Mouse (Mus musculus) testis, adult 2 months (tissue): Measurements from ENCODE around the gene Cd3g. TPM values are rescaled to one million over a fixed set of nuclear protein-coding genes. Genes with fewer than 3 reads are reported as not detected.

Experiments used
- H3K27ac ChIP-seq: fragments of 200-500 bp; 2 replicates; pipeline ENCODE4 v1.5.1; 2012; ENCODE audit warnings: low read depth, low read length; ENCODE audit not compliant: control insufficient read depth, insufficient read depth
- H3K27me3 ChIP-seq: fragments of 200-500 bp; 2 replicates; pipeline ENCODE4 v1.6.1; 2012; ENCODE audit warnings: mild to moderate bottlenecking, low read length, moderate library complexity; ENCODE audit not compliant: control insufficient read depth, insufficient read depth
- H3K36me3 ChIP-seq: fragments of 200-500 bp; 2 replicates; pipeline ENCODE4 v1.6.1; 2012; ENCODE audit warnings: mild to moderate bottlenecking, low read length; ENCODE audit not compliant: control insufficient read depth, insufficient read depth
- H3K4me1 ChIP-seq: fragments of 200-500 bp; 2 replicates; pipeline ENCODE4 v1.6.1; 2012; ENCODE audit warnings: low read length; ENCODE audit not compliant: control insufficient read depth, insufficient read depth
- H3K4me3 ChIP-seq: fragments of 200-500 bp; 2 replicates; pipeline ENCODE4 v1.5.1; 2012; ENCODE audit warnings: low read depth, mild to moderate bottlenecking, low read length, moderate library complexity, mixed read lengths; ENCODE audit not compliant: control insufficient read depth
- CTCF ChIP-seq: fragments of 200-500 bp; IDR thresholded peaks from 2 replicates; pipeline ENCODE4 v1.5.1; 2012; ENCODE audit warnings: low read depth, mild to moderate bottlenecking, inconsistent platforms, low read length, moderate library complexity; ENCODE audit not compliant: control insufficient read depth, insufficient read depth, insufficient replicate concordance
- POLR2A ChIP-seq: fragments of 200-500 bp; IDR thresholded peaks from 2 replicates; pipeline ENCODE4 v1.6.1; 2012; ENCODE audit warnings: low read depth, mild to moderate bottlenecking, inconsistent platforms, low read length, moderate library complexity; ENCODE audit not compliant: control insufficient read depth
- polyA plus RNA-seq: library from polyadenylated mRNA; depleted of rRNA; stranded (reverse); fragments of >200 nt; gene quantifications from 2 replicates; pipeline ENCODE4 v1.2.3, GENCODE M21; 2012

Gene Cd3g
- polyA plus RNA-seq, 1 experiment, result not detected

DNA sequence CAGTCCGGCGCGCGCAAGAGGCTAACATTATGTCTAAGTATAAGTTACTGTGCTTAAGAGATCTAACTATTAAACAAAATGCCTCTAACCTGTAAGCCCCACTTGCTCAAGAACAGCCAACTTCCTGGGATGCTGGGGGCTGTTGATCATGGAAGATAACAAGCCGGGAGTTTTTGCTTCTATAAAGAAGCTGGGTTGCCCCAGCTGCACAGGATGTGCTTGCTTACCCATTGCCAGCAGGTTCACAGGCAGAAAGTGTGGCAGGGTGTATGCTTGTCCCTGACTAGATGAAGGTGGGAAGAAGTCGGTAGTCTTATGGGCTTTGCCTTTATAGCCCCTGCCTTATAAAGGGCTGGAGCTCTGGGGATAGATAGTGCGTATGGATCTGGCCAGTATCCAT lies 16.4 kb upstream of the Cd3g start:
- Histone ChIP-seq H3K27me3 (no peaks in the 10 kb centered on the region), H3K4me3 (no peak overlapping the region), H3K27ac (no peak overlapping the region), H3K4me1 (peaks cover 3% of the 10 kb centered on the region; the same call in 1 of the 2 replicates), H3K36me3 (no peaks in the 10 kb centered on the region)
- TF ChIP-seq CTCF (no peak), POLR2A (no peak)

- Histone ChIP-seq H3K27me3 (no peaks in the 10 kb centered on the region), H3K4me3 (no peak overlapping the region), H3K4me1 (peaks cover 3% of the 10 kb centered on the region; the same call in 1 of the 2 replicates), H3K36me3 (no peaks in the 10 kb centered on the region), H3K27ac (no peak overlapping the region)
- no peak for TF ChIP-seq CTCF
- no peak for TF ChIP-seq POLR2A
Observed at GRCm38 (mm10) chr9:44994962-44995361, 14.7 kb upstream of the Cd3g start.

DNA sequence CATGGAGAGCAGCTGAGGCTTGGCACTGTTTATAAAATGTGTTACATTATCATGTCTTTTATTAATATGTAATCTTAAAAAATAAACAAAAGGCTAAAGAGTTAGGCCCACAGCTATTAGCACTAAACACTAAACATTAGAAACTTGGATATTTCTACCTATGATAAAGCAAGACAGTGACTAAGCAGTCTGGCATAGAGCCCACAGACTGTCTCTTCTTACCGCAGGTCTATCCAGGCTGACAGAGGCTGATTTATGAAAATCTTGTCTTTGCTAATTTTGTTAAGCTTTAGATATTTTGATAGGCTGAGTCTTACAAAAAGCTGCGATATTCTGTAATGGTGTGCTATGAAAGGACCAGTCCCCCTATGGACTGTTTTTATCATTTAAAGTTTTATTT lies 13.0 kb upstream of the Cd3g start:
- Histone ChIP-seq H3K36me3 (no peaks in the 10 kb centered on the region), H3K4me3 (no peak overlapping the region), H3K4me1 (no peaks in the 10 kb centered on the region), H3K27ac (no peak overlapping the region), H3K27me3 (no peaks in the 10 kb centered on the region)
- no peak for TF ChIP-seq CTCF
- TF ChIP-seq POLR2A, result no peak

DNA sequence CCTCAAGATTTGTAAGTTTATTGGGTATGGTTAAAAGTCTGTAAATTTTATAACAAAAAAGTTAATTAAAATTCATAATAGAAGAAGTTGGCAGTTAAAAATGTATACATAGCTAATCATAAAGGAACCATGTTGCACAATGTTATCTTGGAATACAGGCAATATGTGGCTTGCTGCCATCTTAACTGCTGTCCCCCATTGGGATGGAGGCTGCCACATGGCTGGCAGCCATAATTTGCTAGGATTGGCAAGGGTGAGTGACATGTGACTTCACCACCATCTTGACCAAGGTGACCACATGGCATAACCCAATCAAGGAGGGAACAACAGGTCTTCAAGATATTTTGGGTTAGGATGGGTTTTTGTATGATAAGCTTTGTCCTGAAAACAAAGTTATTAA lies 12.0 kb upstream of the Cd3g start:
- H3K4me3 ChIP-seq, result no peak overlapping the region
- H3K27ac ChIP-seq, result no peak overlapping the region
- TF ChIP-seq CTCF (no peak), POLR2A (no peak)
- H3K27me3 ChIP-seq, result no peaks in the 10 kb centered on the region
- H3K36me3 ChIP-seq, result no peaks in the 10 kb centered on the region
- no peaks in the 10 kb centered on the region for H3K4me1 ChIP-seq

GRCm38 (mm10) chr9:44991821-44992220 lies 11.6 kb upstream of the Cd3g start:
- no peak overlapping the region for H3K4me3 ChIP-seq
- H3K27me3 ChIP-seq, result no peaks in the 10 kb centered on the region
- peaks cover 2% of the 10 kb centered on the region for H3K4me1 ChIP-seq
- TF ChIP-seq POLR2A, result no peak
- TF ChIP-seq CTCF, result no peak
- H3K36me3 ChIP-seq, result no peaks in the 10 kb centered on the region
- H3K27ac ChIP-seq, result no peak overlapping the region

GRCm38 (mm10) chr9:44986976-44987375 lies 6.7 kb upstream of the Cd3g start:
- no peak for TF ChIP-seq CTCF
- no peak for TF ChIP-seq POLR2A
- H3K4me1 ChIP-seq, result peaks cover 15% of the 10 kb centered on the region
- peak overlapping the region; percentile 80 for H3K4me3 ChIP-seq
- no peak overlapping the region for H3K27ac ChIP-seq
- H3K36me3 ChIP-seq, result no peaks in the 10 kb centered on the region
- no peaks in the 10 kb centered on the region for H3K27me3 ChIP-seq

- TF ChIP-seq POLR2A, result peak; percentile 25; the same call in 1 of the 2 replicates
- no peak for TF ChIP-seq CTCF
- H3K27ac ChIP-seq, result peak overlapping the region; percentile 44
- no peaks in the 10 kb centered on the region for H3K36me3 ChIP-seq
- peak overlapping the region; percentile 80 for H3K4me3 ChIP-seq
- no peaks in the 10 kb centered on the region for H3K27me3 ChIP-seq
- H3K4me1 ChIP-seq, result peaks cover 15% of the 10 kb centered on the region
Observed at GRCm38 (mm10) chr9:44986242-44986781, 6.1 kb upstream of the Cd3g start.
